Mouse (Mus musculus) heart, adult 2 months (tissue): ENCODE measurements around the gene Cops7b. TPM values are rescaled to one million over a fixed set of nuclear protein-coding genes. Genes with fewer than 3 reads are reported as not detected.

Source experiments
- DNase-seq, 2 experiments: peaks; one replicate each; pipeline ENCODE4 v3.0.0; 2021
- H3K27ac ChIP-seq: fragments of 200-600 bp; 2 replicates; pipeline ENCODE4 v1.8.1; 2022
- H3K27me3 ChIP-seq: fragments of 200-500 bp; 2 replicates; pipeline ENCODE4 v1.6.1; 2012; ENCODE audit warnings: mild to moderate bottlenecking, low read length, inconsistent platforms, mixed read lengths; ENCODE audit not compliant: control insufficient read depth, insufficient read depth
- H3K36me3 ChIP-seq: fragments of 200-500 bp; 2 replicates; pipeline ENCODE4 v1.6.1; 2012; ENCODE audit warnings: low read length, inconsistent platforms; ENCODE audit not compliant: control insufficient read depth, insufficient read depth
- H3K4me1 ChIP-seq: fragments of 200-500 bp; 2 replicates; pipeline ENCODE4 v1.6.1; 2011; ENCODE audit warnings: low read length; ENCODE audit not compliant: control insufficient read depth, insufficient read depth
- H3K4me3 ChIP-seq: fragments of 200-600 bp; 2 replicates; pipeline ENCODE4 v1.8.1; 2022
- H3K79me2 ChIP-seq: fragments of 200-500 bp; replicated peaks from 2 replicates; pipeline ENCODE4 v1.6.1; 2012; ENCODE audit warnings: mild to moderate bottlenecking, inconsistent platforms, low read length, moderate library complexity, mixed read lengths; ENCODE audit not compliant: control insufficient read depth, insufficient read depth
- H3K9ac ChIP-seq: fragments of 200-500 bp; 2 replicates; pipeline ENCODE4 v1.6.1; 2012; ENCODE audit warnings: low read depth, mild to moderate bottlenecking, control low read depth, inconsistent platforms, low read length, mixed read lengths
- CTCF ChIP-seq: fragments of 200-600 bp; IDR thresholded peaks from 2 replicates; pipeline ENCODE4 v1.8.1; 2022; ENCODE audit warnings: antibody characterized with exemption, mild to moderate bottlenecking, moderate library complexity
- EP300 ChIP-seq: fragments of 200-500 bp; IDR thresholded peaks from 2 replicates; pipeline ENCODE4 v1.6.1; 2011; ENCODE audit warnings: low read depth, low read length, control low read depth; ENCODE audit not compliant: insufficient read depth
- POLR2A ChIP-seq: fragments of 200-500 bp; IDR thresholded peaks from 2 replicates; pipeline ENCODE4 v1.6.1; 2011; ENCODE audit warnings: mild to moderate bottlenecking, low read depth, low read length, control low read depth; ENCODE audit not compliant: insufficient read depth
- WGBS: fragments of 180-500 bp; shearing (Covaris S2); methylation state at CpG from one replicate; pipeline ENCODE4 v1.1.7; 2018; 5-methylcytosine and 5-hydroxymethylcytosine counted together
- intact Hi-C: fragments of 180-260 bp; cut with DNase I; formaldehyde crosslinking; loops from one replicate; pipeline ENCODE4 v1.15.1; 2025
- polyA plus RNA-seq: library from polyadenylated mRNA; depleted of rRNA; stranded (reverse); fragments of >200 nt; gene quantifications from 2 replicates; pipeline ENCODE4 v1.2.3, GENCODE M21; 2012
- total RNA-seq, 2 experiments: library from RNA; stranded (reverse); gene quantifications; 2 replicates each; pipeline ENCODE4 v1.2.3; 2021

Gene Cops7b
- total and polyA plus RNA-seq, 3 experiments = 11.2 to 18.2 (median 12.0) TPM

DNA sequence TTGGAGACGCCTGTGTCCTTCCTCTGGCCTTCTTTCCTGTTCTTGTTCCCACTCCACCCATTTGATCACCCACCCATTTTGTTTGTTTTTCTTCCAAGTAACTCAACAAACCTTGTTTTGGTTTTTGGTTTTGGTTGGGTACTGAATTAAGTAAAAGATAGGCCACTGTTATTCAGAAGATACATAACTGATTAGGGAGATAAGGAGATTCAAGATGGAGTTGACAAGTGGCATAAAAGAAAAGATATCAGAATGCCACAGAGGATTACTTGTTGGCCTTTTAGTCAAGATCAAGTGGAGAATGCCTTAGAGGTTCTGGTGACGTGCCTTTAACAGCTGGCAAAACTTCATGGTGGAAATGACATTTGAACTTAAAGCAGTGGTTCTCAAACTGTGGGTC lies 1.0 kb downstream of the Cops7b start:
- 47% methylated on average over 2 of the region's 2 CpGs for WGBS

DNA sequence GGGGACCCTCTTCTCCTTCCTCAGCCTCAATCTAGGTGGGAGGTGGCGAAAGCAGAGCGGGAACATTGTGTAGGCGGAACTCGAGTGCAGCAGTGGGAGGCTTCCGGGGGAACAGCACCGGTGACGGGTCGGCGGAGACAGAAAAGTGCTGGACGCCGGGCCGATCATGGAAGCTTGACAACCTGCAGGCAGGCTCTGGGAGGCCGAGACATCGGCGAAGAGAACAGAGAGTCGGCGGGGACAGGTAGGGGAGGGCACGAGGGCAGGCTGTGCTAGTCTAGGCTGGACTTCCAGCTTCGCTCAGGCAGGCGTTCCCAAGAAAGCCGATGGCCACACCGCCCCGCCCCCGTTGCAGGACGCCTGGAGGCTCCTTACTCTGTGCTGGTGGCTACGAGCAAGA lies 4.3 kb downstream of the Cops7b start:
- peak; percentile 82 to 87 for DNase-seq
- H3K79me2 ChIP-seq = peaks cover 3% of the 10 kb centered on the region
- peaks cover 2% of the 10 kb centered on the region; the same call in 1 of the 2 replicates for H3K4me1 ChIP-seq
- no peaks in the 10 kb centered on the region for H3K27me3 ChIP-seq
- peak overlapping the region; percentile 69 for H3K27ac ChIP-seq
- TF ChIP-seq POLR2A (peak; percentile 66), CTCF (no peak), EP300 (peak; percentile 87)
- under 1% methylated on average over 26 of the region's 26 CpGs for WGBS
- intact Hi-C loops = no loop called here
- H3K36me3 ChIP-seq = no peaks in the 10 kb centered on the region; the same call in 1 of the 2 replicates
- peak overlapping the region; percentile 75 for H3K4me3 ChIP-seq
- peak overlapping the region; percentile 82 for H3K9ac ChIP-seq

More for the DNA sequence above, 1.0 kb downstream of the Cops7b start:
- TF ChIP-seq CTCF (no peak), POLR2A (no peak), EP300 (no peak)
- intact Hi-C loops = loop anchor here (5.0 kb wide), 2 partner anchors 119 to 141 kb away; partner anchors contain the start of gene Dis3l2
- DNase-seq = no peak
- Histone ChIP-seq H3K79me2 (peaks cover 4% of the 10 kb centered on the region), H3K27ac (no peak overlapping the region), H3K4me1 (peaks cover 4% of the 10 kb centered on the region), H3K4me3 (no peak overlapping the region), H3K27me3 (no peaks in the 10 kb centered on the region), H3K36me3 (no peaks in the 10 kb centered on the region; the same call in 1 of the 2 replicates), H3K9ac (no peak overlapping the region)

DNA sequence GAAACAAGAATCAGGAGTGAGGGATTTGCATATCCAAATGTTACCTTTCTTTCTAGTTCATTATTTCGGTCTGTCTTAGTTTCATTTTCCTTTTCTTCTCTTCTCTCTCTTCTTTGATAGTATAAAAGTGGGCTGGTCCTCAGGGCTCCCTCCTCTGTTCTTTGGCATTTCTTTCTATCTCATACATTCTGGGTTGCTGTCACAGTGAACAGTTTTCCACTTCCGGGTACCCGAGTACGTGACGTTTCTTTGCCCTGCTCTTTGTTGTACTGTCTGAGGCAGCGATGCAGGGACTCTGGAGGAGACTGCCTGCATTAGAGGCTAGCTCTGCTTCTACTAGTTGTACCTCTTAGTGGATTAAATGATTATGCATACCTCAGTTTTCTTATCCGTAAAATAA lies 11.8 kb downstream of the Cops7b start:
- no peaks in the 10 kb centered on the region for H3K27me3 ChIP-seq
- H3K36me3 ChIP-seq = no peaks in the 10 kb centered on the region
- intact Hi-C loops = no loop called here
- H3K4me1 ChIP-seq = no peaks in the 10 kb centered on the region
- TF ChIP-seq POLR2A (no peak), CTCF (no peak), EP300 (no peak)
- H3K79me2 ChIP-seq = no peaks in the 10 kb centered on the region; the same call in 1 of the 2 replicates
- DNase-seq = no peak
- H3K27ac ChIP-seq = no peak overlapping the region
- no peak overlapping the region for H3K4me3 ChIP-seq
- WGBS = 89% methylated on average over 7 of the region's 7 CpGs
- no peak overlapping the region for H3K9ac ChIP-seq

DNA sequence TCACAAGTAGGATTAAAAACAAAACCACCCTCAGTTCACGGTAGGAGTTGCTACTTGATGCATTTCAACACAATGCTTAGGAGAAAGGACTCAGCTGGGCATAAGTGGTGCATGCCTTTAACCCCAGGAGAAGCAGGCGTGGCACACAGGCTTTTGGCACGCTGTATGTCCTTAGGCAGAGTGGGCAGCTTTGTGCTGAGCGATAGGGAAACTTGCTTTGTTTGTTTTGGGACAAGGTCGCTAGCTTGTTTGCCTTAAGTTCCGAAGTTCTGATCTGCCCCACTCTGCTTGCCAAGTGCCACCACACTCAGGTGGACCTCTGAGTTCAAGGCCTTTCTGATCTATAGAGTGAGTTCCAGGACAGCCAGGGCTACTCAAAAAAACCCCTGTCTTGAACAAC lies 12.6 kb downstream of the Cops7b start:
- intact Hi-C loops = no loop called here
- WGBS = 87% methylated on average over 6 of the region's 6 CpGs
- Histone ChIP-seq H3K4me3 (no peak overlapping the region), H3K27ac (no peak overlapping the region), H3K79me2 (no peaks in the 10 kb centered on the region), H3K4me1 (no peaks in the 10 kb centered on the region), H3K36me3 (no peaks in the 10 kb centered on the region), H3K9ac (no peak overlapping the region), H3K27me3 (no peaks in the 10 kb centered on the region)
- no peak for DNase-seq
- TF ChIP-seq POLR2A = no peak
- TF ChIP-seq EP300 = no peak
- no peak for TF ChIP-seq CTCF

DNA sequence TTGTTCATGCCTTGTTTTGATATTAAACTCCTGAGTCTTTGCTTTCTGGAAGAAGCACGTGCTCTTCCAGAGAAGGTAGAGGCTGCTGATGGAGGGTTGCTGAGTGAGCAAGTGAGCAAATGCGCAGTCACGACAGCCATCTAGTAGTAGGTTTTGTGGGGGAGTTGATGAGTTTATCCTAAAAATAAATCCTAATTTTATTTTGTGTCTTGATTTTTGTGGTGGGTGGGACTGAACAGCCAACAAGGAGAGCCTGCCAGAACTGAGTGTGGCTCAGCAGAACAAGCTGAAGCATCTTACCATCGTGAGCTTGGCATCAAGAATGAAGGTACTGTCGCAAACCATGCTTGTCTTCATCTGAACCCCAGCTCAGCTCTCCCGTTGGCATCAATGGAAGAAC lies 13.8 kb downstream of the Cops7b start:
- intact Hi-C loops = no loop called here
- Histone ChIP-seq H3K36me3 (no peaks in the 10 kb centered on the region), H3K9ac (no peak overlapping the region), H3K79me2 (no peaks in the 10 kb centered on the region), H3K27ac (no peak overlapping the region), H3K4me1 (no peaks in the 10 kb centered on the region), H3K4me3 (no peak overlapping the region), H3K27me3 (no peaks in the 10 kb centered on the region)
- no peak for DNase-seq
- WGBS = 92% methylated on average over 6 of the region's 6 CpGs
- no peak for TF ChIP-seq CTCF
- no peak for TF ChIP-seq POLR2A
- TF ChIP-seq EP300 = no peak

DNA sequence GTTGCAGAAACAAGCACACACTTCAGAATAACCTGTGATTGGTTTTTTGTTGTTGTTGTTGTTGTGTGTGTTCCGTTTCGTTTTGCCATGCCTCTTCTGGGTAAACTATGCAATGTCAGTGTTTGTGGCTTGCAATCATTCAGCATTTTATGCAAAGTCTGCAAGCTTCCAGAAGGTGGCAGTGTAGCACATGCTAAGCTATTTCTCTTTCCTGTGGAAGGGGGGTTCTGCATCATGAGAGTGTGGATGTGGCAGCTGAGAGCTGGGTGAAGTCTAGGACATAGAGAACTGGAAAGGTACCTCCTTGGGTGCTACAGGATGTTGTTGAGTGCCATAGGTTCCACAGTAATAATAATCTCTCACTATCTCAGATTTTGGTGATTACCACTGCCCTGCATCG lies 15.8 kb downstream of the Cops7b start:
- WGBS = 73% methylated on average over 3 of the region's 3 CpGs
- Histone ChIP-seq H3K9ac (no peak overlapping the region), H3K4me1 (no peaks in the 10 kb centered on the region), H3K27ac (no peak overlapping the region), H3K4me3 (no peak overlapping the region), H3K27me3 (no peaks in the 10 kb centered on the region), H3K79me2 (no peaks in the 10 kb centered on the region), H3K36me3 (no peaks in the 10 kb centered on the region)
- intact Hi-C loops = no loop called here
- TF ChIP-seq CTCF (peak; percentile 60), POLR2A (no peak)
- DNase-seq = no peak
